Mouse (Mus musculus) kidney, embryonic 14.5 days (tissue): ENCODE data around the gene Tk1. TPM values are rescaled to one million over a fixed set of nuclear protein-coding genes. Genes with fewer than 3 reads are reported as not detected.
A peak's percentile ranks its signal among the peaks of the same experiment; 100 is the strongest.

Experiments
- ATAC-seq: fragments of 200-750 bp; cut with Nextera tagmentation; 2 replicates; pipeline ENCODE4 v1.8.0; 2017; ENCODE audit warnings: moderate number of reproducible peaks, mild to moderate bottlenecking, moderate TSS enrichment, moderate library complexity; ENCODE audit not compliant: low FRiP score, low TSS enrichment
- H3K27ac ChIP-seq: fragments of 300-500 bp; sonication (generic); 2 replicates; pipeline ENCODE4 v1.5.1; 2014; ENCODE audit warnings: low read depth, mild to moderate bottlenecking, low read length, moderate library complexity, mixed read lengths
- H3K27me3 ChIP-seq: fragments of 300-500 bp; sonication (generic); 2 replicates; pipeline ENCODE4 v1.6.1; 2014; ENCODE audit warnings: mild to moderate bottlenecking, low read length; ENCODE audit not compliant: control insufficient read depth, insufficient read depth
- H3K36me3 ChIP-seq: fragments of 300-500 bp; sonication (generic); 2 replicates; pipeline ENCODE4 v1.6.1; 2014; ENCODE audit warnings: low read length, mixed read lengths; ENCODE audit not compliant: control insufficient read depth, insufficient read depth
- H3K4me1 ChIP-seq: fragments of 300-500 bp; sonication (generic); 2 replicates; pipeline ENCODE4 v1.6.1; 2014; ENCODE audit warnings: low read length, mixed read lengths; ENCODE audit not compliant: control insufficient read depth, insufficient read depth
- H3K4me2 ChIP-seq: fragments of 300-500 bp; sonication (generic); replicated peaks from 2 replicates; pipeline ENCODE4 v1.6.1; 2014; ENCODE audit warnings: low read depth, mild to moderate bottlenecking, low read length
- H3K4me3 ChIP-seq: fragments of 300-500 bp; sonication (generic); 2 replicates; pipeline ENCODE4 v1.5.1; 2014; ENCODE audit warnings: mild to moderate bottlenecking, low read length
- H3K9ac ChIP-seq: fragments of 300-500 bp; sonication (generic); 2 replicates; pipeline ENCODE4 v1.6.1; 2014; ENCODE audit warnings: low read depth, mild to moderate bottlenecking, low read length, moderate library complexity
- H3K9me3 ChIP-seq: fragments of 300-500 bp; sonication (generic); 2 replicates; pipeline ENCODE4 v1.6.1; 2016; ENCODE audit warnings: low read length; ENCODE audit not compliant: control insufficient read depth
- WGBS: fragments of 180-500 bp; shearing (Covaris S2); extraction: QIAGEN DNeasy Blood & Tissue Kit; methylation state at CpG from one replicate; pipeline ENCODE4 v1.1.7; 2014; 5-methylcytosine and 5-hydroxymethylcytosine counted together
- polyA plus RNA-seq: library from polyadenylated mRNA; unstranded; fragments of >200 nt; fragmentation: Nextera tagmentation; extraction: Ambion mirVana; gene quantifications from 2 replicates; pipeline ENCODE4 v1.2.1, GENCODE M21; 2014

Gene Tk1
- polyA plus RNA-seq, 1 experiment from 2014 or later, result 129 TPM

DNA sequence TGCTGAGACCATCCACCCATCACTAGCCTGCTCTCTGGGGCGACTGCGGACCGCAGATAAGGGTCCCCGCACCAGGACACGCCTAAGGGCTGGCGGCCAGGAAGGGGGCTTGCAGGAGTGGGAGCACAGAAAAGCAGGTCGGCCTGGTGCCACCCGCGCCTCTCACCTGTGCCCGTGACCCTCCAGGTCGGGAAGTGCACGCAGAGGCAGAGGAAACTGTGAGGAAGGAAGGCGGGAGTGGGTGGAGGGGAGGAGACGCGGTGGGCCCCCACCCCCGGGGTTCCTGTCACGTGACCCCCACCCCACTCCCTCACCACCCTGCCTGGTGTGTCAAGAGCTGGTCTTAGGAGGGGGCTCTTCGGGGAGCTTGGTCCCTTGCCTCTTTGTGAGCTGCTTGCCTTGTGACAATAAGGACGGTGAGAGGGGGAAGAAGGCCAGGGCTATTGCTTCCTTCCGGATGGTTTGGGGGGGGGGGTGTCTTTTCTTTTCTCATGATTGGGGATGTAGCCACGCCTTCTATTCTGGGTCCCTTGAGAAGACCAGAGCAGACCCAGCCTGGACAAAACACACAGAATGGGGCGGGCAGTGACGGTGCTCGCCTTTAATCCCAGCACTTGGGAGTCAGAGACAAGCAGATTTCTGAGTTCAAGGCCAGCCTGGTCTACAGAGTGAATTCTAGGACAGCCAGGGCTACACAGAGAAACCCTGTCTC, 43.7 kb downstream of the Tk1 start, which contains the start of the genes Tmc8 and Tmc6:
Tmc8 (plus strand) TSS at position 84 of the 712 bp plus-strand sequence.
Tmc6 (minus strand) TSS at position 206 of the 712 bp plus-strand sequence.
- ATAC-seq, result no peak
- no peaks in the 10 kb centered on the region for H3K9me3 ChIP-seq
- peak within 1 kb of the TSS; percentile 28; the same call in 1 of the 2 replicates for H3K9ac ChIP-seq
- peaks cover 39% of the 10 kb centered on the region for H3K4me1 ChIP-seq
- H3K36me3 ChIP-seq, result peaks cover 3% of the 10 kb centered on the region; the same call in 1 of the 2 replicates
- WGBS, result 42% methylated on average over 24 of the region's 24 CpGs
- no peaks in the 10 kb centered on the region for H3K27me3 ChIP-seq
- H3K4me2 ChIP-seq, result peak within 1 kb of the TSS; percentile 98
- H3K27ac ChIP-seq, result peak within 1 kb of the TSS; percentile 86
- peak within 1 kb of the TSS; percentile 59 for H3K4me3 ChIP-seq

DNA sequence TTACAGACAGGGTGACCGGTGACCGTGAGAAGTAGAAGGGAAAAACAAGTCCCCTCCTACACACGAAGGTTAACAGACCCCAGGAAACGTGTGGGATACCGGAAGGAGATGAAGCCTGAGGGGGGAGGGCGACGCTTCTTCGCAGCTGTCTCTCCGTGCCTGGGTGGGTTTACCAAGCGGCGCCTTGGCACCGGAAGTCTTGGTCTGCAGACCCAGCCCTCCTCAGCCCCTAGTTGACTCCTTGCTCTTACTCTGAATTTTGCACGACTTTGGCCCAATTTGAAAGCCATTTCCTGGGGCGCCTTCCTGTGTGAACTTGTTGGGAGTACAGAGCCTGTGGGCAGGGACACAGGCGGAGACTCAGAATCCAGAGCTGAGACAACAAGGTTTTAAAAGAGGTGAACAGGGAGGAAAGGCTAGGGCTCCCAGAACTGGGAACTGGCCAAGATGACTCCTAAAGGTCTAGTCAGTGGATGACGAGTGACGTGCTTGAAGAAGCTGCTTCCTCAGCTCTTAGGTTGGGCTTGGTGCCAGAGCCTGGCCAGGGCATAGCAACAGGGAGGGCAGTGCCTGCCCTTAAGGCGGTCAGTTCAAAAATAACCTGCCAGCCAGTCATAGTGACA, 44.6 kb downstream of the Tk1 start:
- ATAC-seq, result no peak

DNA sequence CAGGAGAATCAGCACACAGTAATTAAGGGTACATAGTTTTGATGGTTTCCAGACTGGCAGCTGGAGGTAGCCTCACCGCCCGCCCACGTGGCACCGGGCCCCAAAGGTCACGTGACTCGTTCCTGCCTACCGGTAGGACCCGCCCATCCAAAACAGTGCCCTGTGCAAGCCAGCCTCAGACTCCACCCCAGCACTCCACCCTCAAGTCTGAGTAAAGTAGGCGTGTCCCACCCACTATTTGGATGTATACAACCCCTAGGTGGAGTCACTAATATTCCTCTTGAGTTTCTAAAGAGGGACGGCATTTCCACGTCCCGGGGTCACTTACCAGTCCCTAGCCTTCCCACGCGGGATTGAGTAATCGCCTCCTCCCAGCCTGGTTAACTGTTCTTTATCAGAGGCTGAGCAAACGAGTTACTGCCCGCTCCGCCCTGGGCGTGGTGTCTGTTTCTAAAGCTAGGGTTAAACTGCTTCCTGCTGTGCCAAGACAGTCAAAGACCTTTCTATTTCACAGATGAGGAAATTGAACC, 45.2 kb downstream of the Tk1 start:
- under 1% methylated on average over 19 of the region's 19 CpGs for WGBS
- H3K9ac ChIP-seq, result peak overlapping the region; percentile 75
- H3K27ac ChIP-seq, result peak overlapping the region; percentile 94
- peak; percentile 73 for ATAC-seq
- peaks cover 9% of the 10 kb centered on the region; the same call in 1 of the 2 replicates for H3K36me3 ChIP-seq
- peak overlapping the region; percentile 59 for H3K4me3 ChIP-seq
- peak overlapping the region; percentile 98 for H3K4me2 ChIP-seq
- peaks cover 39% of the 10 kb centered on the region for H3K4me1 ChIP-seq
- H3K27me3 ChIP-seq, result no peaks in the 10 kb centered on the region
- H3K9me3 ChIP-seq, result no peaks in the 10 kb centered on the region

More for the DNA sequence above, 44.6 kb downstream of the Tk1 start:
- H3K4me1 ChIP-seq, result peaks cover 39% of the 10 kb centered on the region
- H3K9me3 ChIP-seq, result no peaks in the 10 kb centered on the region
- H3K27me3 ChIP-seq, result no peaks in the 10 kb centered on the region
- peak overlapping the region; percentile 28; the same call in 1 of the 2 replicates for H3K9ac ChIP-seq
- peaks cover 5% of the 10 kb centered on the region; the same call in 1 of the 2 replicates for H3K36me3 ChIP-seq
- H3K27ac ChIP-seq, result peak overlapping the region; percentile 86
- WGBS, result 13% methylated on average over 18 of the region's 18 CpGs
- peak overlapping the region; percentile 98 for H3K4me2 ChIP-seq
- H3K4me3 ChIP-seq, result peak overlapping the region; percentile 59

DNA sequence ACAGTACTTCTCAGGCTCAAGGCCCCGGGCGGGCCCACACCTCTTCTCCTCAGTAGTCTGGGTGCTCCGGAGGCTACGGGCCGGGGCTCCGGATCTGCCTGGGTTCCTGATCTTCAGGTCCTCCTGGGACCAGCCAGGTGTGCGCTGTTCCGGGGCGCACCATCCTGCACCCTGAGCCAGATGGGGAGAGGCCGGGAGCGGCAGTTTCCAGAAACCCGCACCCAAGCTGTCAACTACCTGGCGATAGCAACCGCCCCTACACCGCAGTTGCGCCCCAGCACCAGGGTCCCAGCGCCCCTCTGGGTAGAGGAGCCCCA, 45.7 kb downstream of the Tk1 start:
- H3K4me2 ChIP-seq, result peak overlapping the region; percentile 98
- no peaks in the 10 kb centered on the region for H3K9me3 ChIP-seq
- peak overlapping the region; percentile 75 for H3K9ac ChIP-seq
- no peak; the same call in 1 of the 2 replicates for ATAC-seq
- H3K4me3 ChIP-seq, result peak overlapping the region; percentile 59
- peaks cover 39% of the 10 kb centered on the region for H3K4me1 ChIP-seq
- H3K36me3 ChIP-seq, result peaks cover 10% of the 10 kb centered on the region; the same call in 1 of the 2 replicates
- peak overlapping the region; percentile 94 for H3K27ac ChIP-seq
- WGBS, result under 1% methylated on average over 17 of the region's 17 CpGs
- H3K27me3 ChIP-seq, result no peaks in the 10 kb centered on the region

DNA sequence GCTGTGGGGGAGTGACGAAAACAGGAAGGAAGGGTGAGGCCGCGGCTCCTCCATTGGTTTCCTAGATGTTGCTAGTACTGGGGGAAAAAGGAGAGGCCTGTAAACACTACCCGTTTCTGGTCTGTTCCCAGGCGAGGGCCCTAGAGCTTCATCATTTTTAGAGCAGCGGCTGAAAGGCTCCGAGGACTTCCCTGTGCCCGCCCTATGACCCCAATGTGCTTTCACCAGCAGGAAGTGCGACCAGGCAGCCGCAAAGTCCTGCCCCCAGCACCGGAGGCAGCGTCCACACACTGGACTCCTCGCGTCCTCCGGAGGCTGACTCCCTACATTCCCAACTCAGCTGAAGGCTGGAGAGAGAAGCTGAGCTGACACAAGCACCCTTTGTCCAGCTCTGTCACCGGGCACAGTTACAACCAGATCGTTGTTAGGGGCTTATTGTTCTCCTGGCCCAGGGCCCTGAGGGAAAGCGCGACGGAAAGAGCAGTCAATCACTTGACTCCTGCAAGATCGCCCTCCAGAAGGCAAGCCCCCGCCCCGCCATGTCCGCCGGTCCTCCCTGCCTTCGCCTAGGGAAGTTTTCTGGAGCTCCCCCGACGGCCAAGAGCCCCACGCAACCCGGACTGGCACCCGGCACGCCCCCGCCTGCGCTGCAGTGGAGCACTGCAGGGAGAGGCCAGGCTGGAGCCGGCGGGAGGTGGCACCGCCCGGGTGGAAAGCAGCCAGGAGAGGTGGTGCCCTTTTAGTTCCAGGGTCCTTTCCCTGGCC, 46.3 kb downstream of the Tk1 start:
- 1% methylated on average over 38 of the region's 38 CpGs for WGBS
- no peaks in the 10 kb centered on the region for H3K27me3 ChIP-seq
- peak overlapping the region; percentile 59 for H3K4me3 ChIP-seq
- ATAC-seq, result peak; percentile 18; the same call in 1 of the 2 replicates
- no peaks in the 10 kb centered on the region for H3K9me3 ChIP-seq
- H3K4me2 ChIP-seq, result peak overlapping the region; percentile 98
- peaks cover 39% of the 10 kb centered on the region for H3K4me1 ChIP-seq
- peaks cover 16% of the 10 kb centered on the region; the same call in 1 of the 2 replicates for H3K36me3 ChIP-seq
- peak overlapping the region; percentile 94 for H3K27ac ChIP-seq
- peak overlapping the region; percentile 75 for H3K9ac ChIP-seq

DNA sequence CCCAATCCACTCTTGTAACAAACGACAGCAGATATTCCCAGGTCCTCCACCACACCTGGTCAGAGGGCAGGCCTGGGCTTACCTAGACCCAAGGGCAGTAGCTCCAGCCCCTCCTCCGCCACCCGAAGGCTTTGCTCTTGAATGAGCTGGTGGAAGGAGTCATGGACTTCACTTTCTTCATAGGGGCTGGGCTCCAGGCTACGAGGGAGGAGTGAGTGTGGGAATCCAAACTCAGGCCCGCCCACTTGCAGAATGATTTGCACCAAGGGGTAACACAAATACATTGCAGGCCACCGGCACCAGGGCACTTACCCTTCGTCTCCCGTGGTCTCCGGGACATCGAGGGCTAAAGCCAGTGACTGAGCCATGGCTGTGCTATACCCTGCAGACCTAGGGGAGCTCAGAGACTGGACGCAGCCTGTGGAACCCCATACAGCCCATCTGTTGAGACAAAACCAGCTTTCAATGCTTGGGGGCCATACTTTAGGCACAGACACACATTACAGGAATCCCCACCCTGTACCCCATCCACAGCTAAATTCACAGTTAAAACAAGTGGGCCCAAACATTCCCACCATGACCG, 47.0 kb downstream of the Tk1 start:
- Histone ChIP-seq H3K27ac (peak overlapping the region; percentile 94), H3K4me1 (peaks cover 39% of the 10 kb centered on the region), H3K4me2 (peak overlapping the region; percentile 98), H3K36me3 (peaks cover 18% of the 10 kb centered on the region; the same call in 1 of the 2 replicates), H3K4me3 (peak overlapping the region; percentile 59), H3K9me3 (no peaks in the 10 kb centered on the region), H3K27me3 (no peaks in the 10 kb centered on the region), H3K9ac (peak overlapping the region; percentile 75; the same call in 1 of the 2 replicates)
- no peak for ATAC-seq
- WGBS, result 29% methylated on average over 12 of the region's 12 CpGs

DNA sequence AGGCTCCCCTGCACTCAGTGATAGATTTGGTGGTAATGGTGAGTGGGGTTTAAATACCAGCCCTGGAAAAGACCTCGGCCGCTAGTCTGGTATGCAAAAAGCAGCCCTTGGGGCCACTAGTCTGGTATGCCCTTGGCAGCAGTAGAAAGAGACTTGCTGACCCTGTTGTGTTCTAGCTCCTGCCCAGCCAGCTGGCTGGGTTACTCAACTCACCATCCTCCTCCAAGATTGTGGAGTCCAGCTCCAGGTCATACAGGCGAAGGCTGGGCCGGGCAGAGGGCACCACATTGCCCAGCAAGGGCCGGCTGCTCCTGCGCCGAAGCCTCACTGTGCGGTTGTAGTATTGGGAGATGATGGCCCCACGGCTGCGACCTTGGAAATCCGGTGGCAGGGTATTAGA, 47.9 kb downstream of the Tk1 start:
- peaks cover 38% of the 10 kb centered on the region for H3K4me1 ChIP-seq
- H3K27ac ChIP-seq, result no peak overlapping the region
- no peaks in the 10 kb centered on the region for H3K27me3 ChIP-seq
- H3K9me3 ChIP-seq, result no peaks in the 10 kb centered on the region
- H3K4me2 ChIP-seq, result no peak overlapping the region; the same call in 1 of the 2 replicates
- ATAC-seq, result no peak
- 95% methylated on average over 11 of the region's 11 CpGs for WGBS
- no peak overlapping the region for H3K4me3 ChIP-seq
- H3K36me3 ChIP-seq, result peaks cover 26% of the 10 kb centered on the region
- H3K9ac ChIP-seq, result no peak overlapping the region

DNA sequence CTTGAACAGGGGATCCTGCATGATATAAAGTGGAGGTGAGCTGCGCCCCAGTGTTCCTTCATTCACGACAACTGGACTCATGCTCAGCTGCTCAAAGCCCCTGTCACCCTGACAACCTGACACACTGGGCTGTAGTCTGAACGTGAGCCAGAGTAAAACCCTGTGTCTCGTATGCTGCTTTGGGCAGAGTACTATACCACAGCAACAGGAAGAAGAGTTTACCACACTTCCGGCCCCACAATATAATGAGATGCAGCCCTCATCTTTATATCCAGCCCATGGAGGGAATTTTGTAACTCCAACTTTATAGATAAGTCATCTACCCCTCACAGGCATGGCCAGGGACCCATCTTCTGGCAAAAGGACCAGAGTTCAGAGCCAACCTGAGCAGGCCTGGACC, 48.8 kb downstream of the Tk1 start:
- no peak overlapping the region for H3K27ac ChIP-seq
- no peak overlapping the region for H3K4me2 ChIP-seq
- no peak overlapping the region for H3K9ac ChIP-seq
- ATAC-seq, result no peak
- H3K4me1 ChIP-seq, result peaks cover 36% of the 10 kb centered on the region
- H3K36me3 ChIP-seq, result peaks cover 31% of the 10 kb centered on the region
- no peaks in the 10 kb centered on the region for H3K27me3 ChIP-seq
- H3K4me3 ChIP-seq, result no peak overlapping the region
- H3K9me3 ChIP-seq, result no peaks in the 10 kb centered on the region
- 87% methylated on average over 5 of the region's 5 CpGs for WGBS
